Mouse (Mus musculus) spleen, postnatal 0 days (tissue): ENCODE measurements around the gene Spns2. TPM values are rescaled to one million over a fixed set of nuclear protein-coding genes. Genes with fewer than 3 reads are reported as not detected.

Experiments
- polyA plus RNA-seq: library from polyadenylated mRNA; unstranded; fragments of >200 nt; fragmentation: Nextera tagmentation; extraction: Ambion mirVana; gene quantifications from 2 replicates; pipeline ENCODE4 v1.2.1, GENCODE M21; 2015

Gene Spns2
- polyA plus RNA-seq: 4.8 and 5.4 TPM in 2 replicates

DNA sequence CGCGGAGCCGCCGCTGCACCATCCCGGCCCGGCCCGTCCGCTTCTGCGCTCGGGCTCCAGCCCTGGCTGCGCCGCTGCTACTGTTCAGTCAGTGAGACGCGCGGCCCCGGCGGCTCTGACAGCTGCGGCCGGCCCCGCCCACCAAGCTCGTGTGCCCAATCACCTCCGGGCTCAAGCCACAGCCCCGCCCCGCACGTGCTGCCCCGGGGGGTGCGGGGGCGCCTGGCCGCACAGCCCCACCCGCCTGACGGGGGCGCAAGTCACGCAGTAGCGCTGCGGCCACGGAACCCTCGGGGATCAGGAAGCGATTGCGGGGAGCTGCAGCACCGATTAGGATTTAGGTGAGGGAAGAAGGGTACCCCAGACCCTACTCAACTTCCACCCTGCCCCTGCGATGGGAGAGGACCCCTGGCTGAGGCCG, at the start of gene Spns2:
TSS of gene Spns2 (minus strand) at position 24 of the 421 bp plus-strand sequence.

DNA sequence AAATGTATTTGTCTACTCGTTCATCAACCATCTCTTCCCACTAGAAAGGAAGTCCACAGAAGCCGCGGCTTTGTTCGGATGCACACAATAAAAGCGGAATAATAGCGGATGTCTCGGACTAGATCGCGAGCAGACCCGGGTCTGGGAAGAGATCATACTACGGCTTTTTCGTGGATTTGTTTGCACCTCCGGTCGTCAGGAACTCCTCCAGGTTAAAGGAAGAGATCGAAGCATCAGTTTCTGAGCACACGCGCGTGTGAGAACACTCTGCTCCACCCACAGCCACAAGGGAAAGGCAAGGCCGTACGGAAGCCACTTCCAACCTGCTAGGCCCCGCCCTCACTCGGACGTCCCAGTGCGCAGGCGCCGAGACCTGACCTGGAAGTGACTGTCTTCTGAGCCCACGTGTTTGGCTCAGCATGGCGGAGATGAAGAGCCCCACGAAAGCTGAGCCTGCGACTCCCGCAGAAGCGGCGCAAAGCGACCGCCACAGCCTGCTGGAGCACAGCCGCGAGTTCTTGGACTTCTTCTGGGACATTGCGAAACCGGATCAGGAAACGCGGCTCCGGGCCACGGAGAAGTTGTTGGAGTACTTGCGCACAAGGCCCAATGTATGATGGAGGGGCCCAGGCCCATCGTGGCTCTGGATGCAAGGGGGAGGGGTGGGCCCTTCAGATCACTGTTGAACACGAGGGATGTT, 48.6 kb downstream of the Spns2 start, which contains the start of gene Mybbp1a:
TSS of gene Mybbp1a (plus strand) at position 391 of the 700 bp plus-strand sequence.

DNA sequence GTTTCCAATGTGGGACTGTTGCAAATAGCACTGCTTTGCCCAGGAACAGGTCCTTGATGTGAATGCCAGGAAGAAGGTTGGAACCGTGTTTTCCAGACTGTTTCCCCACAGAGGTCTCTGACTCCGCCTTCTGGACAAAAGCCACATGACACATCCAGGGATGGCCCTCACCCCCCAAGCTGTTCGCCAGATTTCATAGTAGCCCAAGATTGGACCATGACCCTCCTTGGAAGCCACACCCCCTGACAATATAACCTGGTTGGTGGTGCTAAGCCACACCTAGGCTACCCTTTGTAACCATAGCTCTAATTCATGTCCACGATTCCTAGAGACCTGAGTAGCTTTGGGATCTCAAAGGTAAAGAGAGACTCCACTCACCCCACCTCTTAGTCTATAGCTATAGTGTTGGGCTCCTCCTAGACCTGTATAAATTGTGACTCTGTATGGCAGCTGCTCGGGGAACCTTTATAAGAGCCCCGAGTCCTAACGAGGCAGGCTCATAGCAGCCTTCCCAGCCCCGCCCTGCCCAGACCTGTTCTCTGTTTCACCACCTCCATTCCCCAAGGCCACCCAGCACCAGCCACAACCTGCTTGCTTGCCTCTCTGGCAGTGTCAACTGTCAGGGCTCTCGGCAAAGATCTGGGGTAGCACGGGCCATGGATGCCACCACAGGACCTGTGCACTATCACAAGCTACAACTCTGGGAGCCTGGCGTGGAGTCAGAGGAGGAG, 54.6 kb downstream of the Spns2 start, which contains the start of gene Ggt6:
TSS of gene Ggt6 (plus strand) at position 564 of the 731 bp plus-strand sequence.

DNA sequence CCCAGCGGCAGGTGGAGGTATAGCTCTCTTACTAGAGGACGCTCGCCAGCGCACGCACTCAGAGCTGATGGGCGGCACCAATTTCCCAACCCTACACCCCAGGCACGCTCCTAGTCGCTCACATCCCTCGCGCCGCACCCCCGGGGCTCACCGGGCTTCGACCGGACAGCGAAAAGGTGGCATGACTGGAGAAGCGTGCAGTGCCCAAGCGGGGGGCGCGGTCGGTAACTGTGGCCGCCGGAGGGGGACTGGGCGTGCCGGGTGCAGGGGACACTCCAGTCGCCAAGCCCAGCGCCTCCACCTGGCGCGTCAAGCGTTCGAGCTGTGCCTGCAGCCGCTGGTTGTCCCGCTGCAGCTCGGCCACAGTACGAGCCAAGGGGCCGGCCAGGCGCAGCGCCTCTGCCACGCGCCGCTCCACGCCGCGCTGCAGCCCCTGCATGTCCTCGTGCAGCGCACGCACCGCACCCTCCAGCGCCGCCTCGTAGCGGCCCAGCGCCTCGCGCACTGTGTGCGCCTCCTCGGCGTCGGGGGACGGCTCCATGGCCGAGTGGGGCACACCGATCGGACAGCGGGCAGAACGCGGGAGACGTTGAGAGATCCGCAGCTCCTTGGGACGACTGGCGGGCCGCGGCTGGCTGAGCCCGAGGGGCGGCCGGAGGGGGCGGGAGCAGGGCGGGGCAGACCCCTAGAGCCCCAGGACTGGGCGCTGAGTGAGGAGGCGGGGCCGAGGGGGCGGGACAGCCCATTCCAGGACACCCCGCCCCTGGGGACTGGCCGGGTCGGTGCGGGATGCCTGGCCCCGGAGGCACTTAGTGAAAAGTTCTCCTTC, 78.4 kb downstream of the Spns2 start, which contains the start of gene Smtnl2:
TSS of gene Smtnl2 (minus strand) at position 621 of the 829 bp plus-strand sequence.

Other genes with a start within 250 kb of the Spns2 start
- not detected in 2 replicates for gene Slc13a5, start 222.7 kb downstream of the Spns2 start, polyA plus RNA-seq
- 16.4 and 28.2 TPM in 2 replicates for gene Xaf1, start 188.3 kb downstream of the Spns2 start, polyA plus RNA-seq
- 0.07 TPM in 1 of 2 replicates, not detected in the other for gene Fbxo39, start 175.5 kb downstream of the Spns2 start, polyA plus RNA-seq
- not detected in 2 replicates for gene Tekt1, start 127.5 kb downstream of the Spns2 start, polyA plus RNA-seq
- gene Smtnl2, start 78.2 kb downstream of the Spns2 start, polyA plus RNA-seq: 12.4 and 13.3 TPM in 2 replicates
- not detected in 2 replicates for gene Ggt6, start 54.4 kb downstream of the Spns2 start, polyA plus RNA-seq
- gene Mybbp1a, start 48.5 kb downstream of the Spns2 start, polyA plus RNA-seq: 91.7 and 94.0 TPM in 2 replicates
- gene Spns3, start 60.6 kb upstream of the Spns2 start, polyA plus RNA-seq: 2.8 and 4.6 TPM in 2 replicates
- gene Ube2g1, start 117.4 kb upstream of the Spns2 start, polyA plus RNA-seq: 27.1 and 27.3 TPM in 2 replicates
- gene Ankfy1, start 200.1 kb upstream of the Spns2 start, polyA plus RNA-seq: 10.7 and 12.5 TPM in 2 replicates